9 mouse cellular contexts compared by ENCODE assay signal in the genomic region with DNA sequence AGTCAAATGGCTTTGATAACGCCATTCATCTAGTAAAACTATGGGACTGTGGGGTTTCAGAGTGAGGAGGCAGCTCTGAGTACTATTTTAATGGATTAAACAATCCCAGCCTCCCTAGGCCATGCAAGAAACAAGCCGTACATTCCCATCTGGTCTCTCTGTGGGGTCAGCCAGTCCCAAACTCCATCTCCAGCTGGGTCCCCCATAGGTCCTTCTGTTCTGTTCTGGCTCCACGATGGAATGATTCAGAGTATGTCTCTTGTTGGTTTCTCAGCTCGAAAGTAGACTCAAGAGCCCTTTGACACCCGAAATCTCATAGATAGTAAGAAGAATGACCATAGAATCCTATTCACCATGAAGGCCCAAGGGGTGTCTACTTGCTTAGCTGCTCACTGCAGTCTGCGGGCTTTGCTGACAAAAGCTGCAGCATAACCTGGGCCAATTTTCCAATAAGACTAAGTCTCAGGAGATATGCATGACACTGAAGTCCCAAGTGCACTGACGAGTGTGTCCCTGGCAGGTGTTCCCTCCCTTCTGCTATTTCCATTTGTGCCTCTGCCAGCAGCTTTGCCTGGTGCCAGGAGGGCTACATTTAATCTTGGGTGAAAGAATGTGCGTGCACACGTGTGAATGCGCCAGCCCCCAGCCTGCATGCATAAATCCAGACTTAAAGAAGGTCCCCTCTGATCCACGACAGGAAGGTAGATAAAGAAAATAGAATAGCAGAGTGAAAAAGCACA.
DNase-seq lines count a peak whose midpoint lies in the region; ATAC-seq and TF ChIP-seq lines count a peak whose summit lies in the region.
"Had no signal": no experiment of that assay in that cellular context is flagged by ENCODE, and none has a peak within 500 bp of the region (broad histone marks: within the 10 kb centered on the region; RNA-seq: fewer than 3 reads in every experiment).

No protein-coding gene starts in this region.

- peak; percentile 39; the same call in 1 of the 2 replicates for ATAC-seq in forebrain, embryonic 13.5 days
- ATAC-seq in forebrain, embryonic 11.5 days (replicated peaks; ENCODE audit: low FRiP score): no peak
- ATAC-seq in kidney, embryonic 14.5 days (ENCODE audit: low FRiP score, low TSS enrichment): no peak

- peaks cover 11% of the 10 kb centered on the region for H3K4me1 ChIP-seq in forebrain, embryonic 13.5 days
- H3K4me1 ChIP-seq in forebrain, embryonic 11.5 days (replicated peaks; ENCODE audit: control insufficient read depth, insufficient read depth, low read length): no peaks in the 10 kb centered on the region
- no peaks in the 10 kb centered on the region for H3K4me1 ChIP-seq in kidney, adult 2 months (ENCODE audit: control insufficient read depth, insufficient read depth, low read length)
- peaks cover 24% of the 10 kb centered on the region for H3K4me1 ChIP-seq in kidney, embryonic 14.5 days (ENCODE audit: control insufficient read depth, insufficient read depth, low read length)

- TF ChIP-seq CTCF in kidney, adult 2 months (conservative IDR thresholded peaks at IDR 0.05; ENCODE audit: insufficient read depth, insufficient read length, low read depth, low read length): no peak

- H3K36me3 ChIP-seq in forebrain, embryonic 13.5 days (ENCODE audit: poor library complexity, severe bottlenecking): no peaks in the 10 kb centered on the region
- H3K36me3 ChIP-seq in forebrain, embryonic 11.5 days (ENCODE audit: control insufficient read depth, insufficient read depth, low read length): no peaks in the 10 kb centered on the region
- H3K36me3 ChIP-seq in kidney, adult 2 months (ENCODE audit: control insufficient read depth, insufficient read depth, low read length): no peaks in the 10 kb centered on the region
- H3K36me3 ChIP-seq in kidney, embryonic 14.5 days (ENCODE audit: control insufficient read depth, insufficient read depth, low read length): no peaks in the 10 kb centered on the region

- no peak overlapping the region for H3K4me3 ChIP-seq in forebrain, embryonic 13.5 days
- H3K4me3 ChIP-seq in forebrain, embryonic 11.5 days (ENCODE audit: low read depth, low read length): no peak overlapping the region
- H3K4me3 ChIP-seq in kidney, adult 2 months (ENCODE audit: insufficient read depth, low read depth, low read length): no peak overlapping the region
- H3K4me3 ChIP-seq in kidney, embryonic 14.5 days (ENCODE audit: low read length): no peak overlapping the region

- DNase-seq in forebrain, embryonic 11.5 days (ENCODE audit: low spot score): no peak
- DNase-seq in kidney, adult 2 months: peak; percentile 31
- peak; percentile 81 for DNase-seq in cerebellum, adult 8-10 months
- DNase-seq in heart, postnatal 14 days: peak; percentile 31 to 64
- no peak for DNase-seq in left cerebral cortex, postnatal 10 days (ENCODE audit: extremely low spot score in 1 of 2, low spot score in 2 of 2)
- no peak for DNase-seq in urinary bladder, postnatal 10 days (ENCODE audit: low spot score)
- DNase-seq: lung, adult 18-20 months had no signal

- H3K9me3 ChIP-seq in forebrain, embryonic 13.5 days (replicated peaks): no peaks in the 10 kb centered on the region
- no peaks in the 10 kb centered on the region for H3K9me3 ChIP-seq in forebrain, embryonic 11.5 days (ENCODE audit: control insufficient read depth, low read length)
- no peaks in the 10 kb centered on the region for H3K9me3 ChIP-seq in kidney, embryonic 14.5 days (ENCODE audit: control insufficient read depth, low read length)

- no peak overlapping the region for H3K27ac ChIP-seq in forebrain, embryonic 13.5 days
- H3K27ac ChIP-seq in forebrain, embryonic 11.5 days (ENCODE audit: low read depth, low read length): no peak overlapping the region
- H3K27ac ChIP-seq in kidney, adult 2 months (ENCODE audit: insufficient read depth, low read depth, low read length): no peak overlapping the region
- no peak overlapping the region for H3K27ac ChIP-seq in kidney, embryonic 14.5 days (ENCODE audit: low read depth, low read length)

- no peak for TF ChIP-seq POLR2A in kidney, adult 2 months (IDR thresholded peaks at IDR 0.05; ENCODE audit: low read depth, low read length)

- H3K9ac ChIP-seq in forebrain, embryonic 13.5 days: no peak overlapping the region
- H3K9ac ChIP-seq in forebrain, embryonic 11.5 days (ENCODE audit: low read length): no peak overlapping the region
- H3K9ac ChIP-seq in kidney, embryonic 14.5 days (ENCODE audit: low read depth, low read length): no peak overlapping the region

- intact Hi-C loops in heart, postnatal 14 days (cut with DNase I): loop anchor here (5.0 kb wide), 1 partner anchor 38 kb away; no protein-coding TSS in a partner anchor
- intact Hi-C loops in left cerebral cortex, postnatal 10 days (cut with DNase I): loop anchor here (5.0 kb wide), 2 partner anchors 377 to 392 kb away; a partner anchor contains a TSS

- no peak overlapping the region; the same call in 1 of the 2 replicates for H3K4me2 ChIP-seq in forebrain, embryonic 13.5 days
- no peak overlapping the region for H3K4me2 ChIP-seq in forebrain, embryonic 11.5 days (ENCODE audit: low read depth, low read length, severe bottlenecking)
- H3K4me2 ChIP-seq in kidney, embryonic 14.5 days (replicated peaks; ENCODE audit: low read depth, low read length): no peak overlapping the region

- WGBS in forebrain, embryonic 13.5 days: 61% methylated on average over 11 of the region's 11 CpGs
- 80% methylated on average over 11 of the region's 11 CpGs for WGBS in forebrain, embryonic 11.5 days
- WGBS in kidney, adult 2 months: 66% methylated on average over 11 of the region's 11 CpGs
- 77% methylated on average over 11 of the region's 11 CpGs for WGBS in kidney, embryonic 14.5 days

- H3K27me3 ChIP-seq in forebrain, embryonic 13.5 days: no peaks in the 10 kb centered on the region
- H3K27me3 ChIP-seq in forebrain, embryonic 11.5 days (ENCODE audit: control insufficient read depth, insufficient read depth, low read length): no peaks in the 10 kb centered on the region
- H3K27me3 ChIP-seq in kidney, adult 2 months (replicated peaks; ENCODE audit: control insufficient read depth, insufficient read depth, low read length): no peaks in the 10 kb centered on the region
- no peaks in the 10 kb centered on the region for H3K27me3 ChIP-seq in kidney, embryonic 14.5 days (ENCODE audit: control insufficient read depth, insufficient read depth, low read length)

Comparison
In these comparisons a context has a peak if more than half of its experiments do, and no peak if none do; other contexts are left out.
1. DNase-seq: peak in kidney, adult 2 months (single experiment), cerebellum, adult 8-10 months (single experiment) and heart, postnatal 14 days (2 of 2); none in forebrain, embryonic 11.5 days (single experiment), left cerebral cortex, postnatal 10 days (0 of 2) and urinary bladder, postnatal 10 days (single experiment).